Mouse (Mus musculus): ENCODE measurements around the gene Rpusd3.

The Rpusd3 gene

GRCm38 (mm10) chr6:113419199-113419587 lies at the start of gene Rpusd3:
TSS of gene Rpusd3 (minus strand) at chr6:113419340.
- peak; percentile 98 for DNase-seq (ENCODE audit: low read depth, low spot score)

- DNase-seq (ENCODE audit: low read depth, low spot score) = no peak
Observed at GRCm38 (mm10) chr6:113468512-113468911, 49.4 kb upstream of the Rpusd3 start.

GRCm38 (mm10) chr6:113465602-113466001 lies 46.5 kb upstream of the Rpusd3 start:
- DNase-seq (ENCODE audit: low read depth, low spot score) = no peak

GRCm38 (mm10) chr6:113464040-113464439 lies 44.9 kb upstream of the Rpusd3 start:
- peak; percentile 59 for DNase-seq (ENCODE audit: low read depth, low spot score)

GRCm38 (mm10) chr6:113458635-113459034 lies 39.5 kb upstream of the Rpusd3 start:
- DNase-seq (ENCODE audit: low read depth, low spot score) = peak; percentile 34

GRCm38 (mm10) chr6:113457952-113458534 lies 38.9 kb upstream of the Rpusd3 start, which contains the start of gene Il17re:
TSS of gene Il17re (plus strand) at chr6:113458484.
- no peak for DNase-seq (ENCODE audit: low read depth, low spot score)

- no peak for DNase-seq (ENCODE audit: low read depth, low spot score)
Observed at GRCm38 (mm10) chr6:113455007-113455406, 35.9 kb upstream of the Rpusd3 start.

- DNase-seq (ENCODE audit: low read depth, low spot score) = no peak
Observed at GRCm38 (mm10) chr6:113451839-113452238, 32.7 kb upstream of the Rpusd3 start.

- DNase-seq (ENCODE audit: low read depth, low spot score) = no peak
Observed at GRCm38 (mm10) chr6:113447639-113448038, 28.5 kb upstream of the Rpusd3 start.

GRCm38 (mm10) chr6:113444207-113444965 lies 25.2 kb upstream of the Rpusd3 start:
- DNase-seq (ENCODE audit: low read depth, low spot score) = no peak

GRCm38 (mm10) chr6:113443091-113443490 lies 24.0 kb upstream of the Rpusd3 start:
- peak; percentile 86 for DNase-seq (ENCODE audit: low read depth, low spot score)

GRCm38 (mm10) chr6:113442442-113443090 lies 23.4 kb upstream of the Rpusd3 start, which contains the start of gene Jagn1:
TSS of gene Jagn1 (plus strand) at chr6:113442569.
- peak; percentile 96 for DNase-seq (ENCODE audit: low read depth, low spot score)

- DNase-seq (ENCODE audit: low read depth, low spot score) = no peak
Observed at GRCm38 (mm10) chr6:113442087-113442441, 22.9 kb upstream of the Rpusd3 start.

GRCm38 (mm10) chr6:113441147-113441680 lies 22.1 kb upstream of the Rpusd3 start:
- peak; percentile 89 for DNase-seq (ENCODE audit: low read depth, low spot score)

- DNase-seq (ENCODE audit: low read depth, low spot score) = no peak
Observed at GRCm38 (mm10) chr6:113440686-113441085, 21.5 kb upstream of the Rpusd3 start.

- DNase-seq (ENCODE audit: low read depth, low spot score) = peak; percentile 47
Observed at GRCm38 (mm10) chr6:113438721-113439430, 19.7 kb upstream of the Rpusd3 start.

- no peak for DNase-seq (ENCODE audit: low read depth, low spot score)
Observed at GRCm38 (mm10) chr6:113437135-113437534, 18.0 kb upstream of the Rpusd3 start.

GRCm38 (mm10) chr6:113435664-113436205 lies 16.6 kb upstream of the Rpusd3 start, which contains the start of gene Cidec:
TSS of gene Cidec (minus strand) at chr6:113435760.
- DNase-seq (ENCODE audit: low read depth, low spot score) = no peak

- no peak for DNase-seq (ENCODE audit: low read depth, low spot score)
Observed at GRCm38 (mm10) chr6:113434691-113435090, 15.6 kb upstream of the Rpusd3 start.

- DNase-seq (ENCODE audit: low read depth, low spot score) = no peak
Observed at GRCm38 (mm10) chr6:113433661-113434060, 14.5 kb upstream of the Rpusd3 start.

GRCm38 (mm10) chr6:113431801-113432200 lies 12.7 kb upstream of the Rpusd3 start:
- DNase-seq (ENCODE audit: low read depth, low spot score) = no peak

Data from ZHBTc4 (cell line).